Mouse (Mus musculus) liver, adult 10 weeks (tissue): Measurements from ENCODE around the gene Tm6sf1. TPM values are rescaled to one million over a fixed set of nuclear protein-coding genes. Genes with fewer than 3 reads are reported as not detected.

Source experiments
- polyA plus RNA-seq: library from polyadenylated mRNA; stranded (reverse); fragments of 350-450 nt; fragmentation: Illumina TruSeq; extraction: RNeasy Lipid Tissue Mini Kit (QIAGEN cat#74804); gene quantifications from one replicate; pipeline ENCODE4 v1.2.3, GENCODE M21; 2014; ENCODE audit warnings: low read depth, low replicate concordance

The Tm6sf1 gene
- polyA plus RNA-seq: 4.6 TPM

DNA sequence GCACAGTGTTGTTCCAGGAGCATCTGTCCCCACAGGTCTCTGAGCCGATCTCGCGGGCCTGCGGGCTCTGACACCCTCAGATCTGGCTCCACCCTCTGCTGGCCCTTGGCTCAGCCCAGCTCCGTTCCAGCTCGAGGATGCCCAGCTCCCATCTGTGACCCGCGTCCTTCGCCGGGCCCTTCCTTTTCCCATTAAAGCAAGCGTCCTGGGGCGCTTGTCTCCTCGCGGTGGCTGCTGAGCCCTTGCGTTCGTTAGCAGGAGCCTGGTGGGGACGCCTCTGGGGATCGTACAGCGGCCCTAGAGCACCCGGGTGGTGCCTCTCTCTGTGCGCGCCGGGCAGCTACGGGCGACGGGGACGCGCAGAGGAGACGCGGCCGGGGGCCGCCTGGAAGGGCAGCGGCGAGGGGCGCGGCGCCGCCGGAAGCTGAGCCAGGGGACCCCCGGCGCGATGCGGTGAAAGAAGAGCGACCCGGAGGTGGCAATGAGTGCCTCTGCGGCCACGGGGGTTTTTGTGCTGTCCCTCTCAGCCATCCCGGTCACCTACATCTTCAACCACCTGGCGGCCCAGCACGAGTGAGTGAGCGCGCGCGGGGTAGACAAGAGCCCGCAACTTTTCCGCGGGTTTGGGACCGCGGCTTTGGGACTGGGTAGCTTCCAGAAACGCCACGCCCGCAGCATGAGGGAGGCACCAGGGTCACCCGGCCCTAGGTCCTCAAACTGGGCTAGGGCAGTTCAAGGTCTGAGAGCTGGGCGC lies at the start of gene Tm6sf1:
Gene Tm6sf1, plus strand, starts transcription at position 34 of the 754 bp plus-strand sequence.

DNA sequence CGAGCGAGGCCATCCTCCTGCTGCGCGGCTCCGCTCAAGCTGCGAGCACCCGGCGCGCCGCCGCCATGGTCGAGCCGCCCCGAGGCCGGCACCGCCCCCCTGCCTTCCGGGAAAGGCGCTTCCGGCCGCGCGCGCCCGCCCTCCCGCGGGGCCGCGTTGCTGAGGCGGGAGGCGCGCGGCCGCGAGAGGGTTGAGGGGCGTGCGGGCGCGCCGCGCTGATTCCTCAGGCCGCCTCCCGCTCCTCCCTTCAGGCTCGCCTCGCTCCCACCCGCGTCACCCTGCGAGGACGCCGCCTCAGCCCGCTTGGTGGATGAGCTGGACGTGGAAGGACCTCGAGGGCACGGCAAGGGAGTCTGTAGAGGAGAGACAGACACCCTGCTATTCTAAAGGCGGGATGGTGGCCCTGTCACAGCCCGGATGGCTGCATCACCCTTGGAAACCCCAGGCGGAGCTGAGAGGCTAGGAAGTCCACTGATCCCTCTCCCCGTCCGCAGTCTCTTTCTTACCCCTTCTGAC lies 29.4 kb upstream of the Tm6sf1 start, which contains the start of gene Btbd1:
Gene Btbd1, minus strand, starts transcription at position 53 of the 516 bp plus-strand sequence.

DNA sequence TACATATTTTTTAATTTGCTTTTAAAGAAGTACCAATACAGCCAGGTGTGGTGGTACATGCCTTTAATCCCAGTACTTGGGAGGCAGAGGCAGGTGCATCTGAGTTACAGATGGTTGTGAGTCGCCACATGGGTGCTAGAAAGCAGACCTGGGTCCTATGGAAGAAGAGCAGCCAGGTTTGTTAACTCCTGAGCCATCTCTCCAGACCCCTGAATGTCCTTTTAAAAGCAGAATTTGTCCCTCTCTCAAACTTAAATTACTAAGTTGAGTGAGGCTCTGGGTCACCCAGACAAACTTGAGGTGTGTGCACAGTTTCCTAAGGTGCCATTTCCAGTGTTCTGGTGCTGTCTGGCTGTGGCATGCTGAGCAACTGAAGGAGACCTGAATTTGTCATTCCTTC lies 3.1 kb upstream of the Tm6sf1 start, which contains the start of gene Gm10160:
Gene Gm10160, minus strand, starts transcription at position 101 of the 400 bp plus-strand sequence.

Other genes with a start within 250 kb of the Tm6sf1 start
- gene Homer2, start 151.5 kb upstream of the Tm6sf1 start, polyA plus RNA-seq: 8.6 TPM
- 99.9 TPM for gene Ramac, start 96.1 kb upstream of the Tm6sf1 start, polyA plus RNA-seq
- 7.0 TPM for gene 3110040N11Rik, start 69.5 kb upstream of the Tm6sf1 start, polyA plus RNA-seq
- 92.9 TPM for gene Btbd1, start 29.6 kb upstream of the Tm6sf1 start, polyA plus RNA-seq
- not detected for gene Gm10160, start 3.2 kb upstream of the Tm6sf1 start, polyA plus RNA-seq
- 1.3 TPM for gene Hdgfl3, start 75.5 kb downstream of the Tm6sf1 start, polyA plus RNA-seq
- gene Bnc1, start 133.3 kb downstream of the Tm6sf1 start, polyA plus RNA-seq: 0.13 TPM